Mouse (Mus musculus): Measurements from ENCODE around the gene Vti1a. TPM values are rescaled to one million over a fixed set of nuclear protein-coding genes. Genes with fewer than 3 reads are reported as not detected.

The Vti1a gene
- polyA plus RNA-seq, 1 experiment from 2014 or later, result 26.4 TPM

DNA sequence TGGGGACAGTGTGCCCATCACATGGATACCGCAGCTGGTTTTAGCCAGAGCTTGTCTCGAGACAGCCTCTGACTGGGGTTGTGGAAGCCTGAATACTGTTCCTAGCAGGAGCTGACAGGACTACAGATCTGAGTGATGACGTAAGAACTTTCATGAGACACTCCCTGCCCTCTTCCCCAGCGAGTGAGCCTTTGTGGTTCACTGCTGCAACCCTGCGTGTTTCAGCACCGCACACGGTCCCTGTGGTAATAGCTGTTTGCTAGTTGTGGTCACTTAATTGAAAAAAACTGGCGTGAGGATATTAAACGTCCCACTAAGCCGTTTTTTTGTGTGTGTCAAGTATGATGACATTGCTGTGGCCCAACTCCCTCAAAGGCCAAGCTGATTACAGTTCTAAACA is 232.6 kb downstream of the Vti1a start:
- 70% methylated on average over 10 of the region's 10 CpGs for WGBS
- no peak for ATAC-seq (replicated peaks; ENCODE audit: low FRiP score)
- Histone ChIP-seq H3K27ac (ENCODE audit: low read depth, low read length) (no peak overlapping the region), H3K4me2 (no peak overlapping the region), H3K36me3 (ENCODE audit: control insufficient read depth, insufficient read depth, low read length) (no peaks in the 10 kb centered on the region), H3K4me3 (ENCODE audit: low read depth, low read length) (no peak overlapping the region), H3K27me3 (replicated peaks; ENCODE audit: control insufficient read depth, insufficient read depth, low read length) (no peaks in the 10 kb centered on the region), H3K4me1 (replicated peaks; ENCODE audit: control insufficient read depth, insufficient read depth, low read length) (peaks cover 29% of the 10 kb centered on the region), H3K9ac (ENCODE audit: low read depth, low read length) (no peak overlapping the region), H3K9me3 (ENCODE audit: control insufficient read depth, low read length) (no peaks in the 10 kb centered on the region)
- no peak for DNase-seq (ENCODE audit: low spot score)

DNA sequence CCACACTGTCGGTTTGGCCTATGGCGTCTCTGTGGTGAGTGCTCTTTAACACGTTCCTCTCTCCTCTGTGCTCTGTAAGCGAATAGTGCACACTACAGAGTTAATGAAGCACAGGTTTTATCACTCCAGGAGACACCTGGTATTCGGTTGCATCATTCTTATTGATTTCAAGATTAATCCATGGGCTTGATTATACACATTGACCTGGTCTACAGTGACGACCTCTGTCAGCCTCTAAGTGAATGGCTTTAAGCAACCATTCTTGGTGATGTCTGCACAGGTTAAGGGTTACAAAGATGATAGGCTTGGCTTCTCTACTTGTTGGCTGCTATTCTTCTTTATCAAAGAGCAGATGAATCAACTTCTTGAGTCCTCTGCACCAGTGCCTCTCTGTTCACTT is 234.1 kb downstream of the Vti1a start:
- peaks cover 39% of the 10 kb centered on the region for H3K4me1 ChIP-seq (replicated peaks; ENCODE audit: control insufficient read depth, insufficient read depth, low read length)
- no peak for DNase-seq (ENCODE audit: low spot score)
- WGBS, result 77% methylated on average over 6 of the region's 6 CpGs
- H3K4me2 ChIP-seq, result no peak overlapping the region
- no peaks in the 10 kb centered on the region for H3K9me3 ChIP-seq (ENCODE audit: control insufficient read depth, low read length)
- H3K27me3 ChIP-seq (replicated peaks; ENCODE audit: control insufficient read depth, insufficient read depth, low read length), result no peaks in the 10 kb centered on the region
- no peak for ATAC-seq (replicated peaks; ENCODE audit: low FRiP score)
- H3K4me3 ChIP-seq (ENCODE audit: low read depth, low read length), result no peak overlapping the region
- no peak overlapping the region for H3K9ac ChIP-seq (ENCODE audit: low read depth, low read length)
- H3K27ac ChIP-seq (ENCODE audit: low read depth, low read length), result no peak overlapping the region
- no peaks in the 10 kb centered on the region for H3K36me3 ChIP-seq (ENCODE audit: control insufficient read depth, insufficient read depth, low read length)

DNA sequence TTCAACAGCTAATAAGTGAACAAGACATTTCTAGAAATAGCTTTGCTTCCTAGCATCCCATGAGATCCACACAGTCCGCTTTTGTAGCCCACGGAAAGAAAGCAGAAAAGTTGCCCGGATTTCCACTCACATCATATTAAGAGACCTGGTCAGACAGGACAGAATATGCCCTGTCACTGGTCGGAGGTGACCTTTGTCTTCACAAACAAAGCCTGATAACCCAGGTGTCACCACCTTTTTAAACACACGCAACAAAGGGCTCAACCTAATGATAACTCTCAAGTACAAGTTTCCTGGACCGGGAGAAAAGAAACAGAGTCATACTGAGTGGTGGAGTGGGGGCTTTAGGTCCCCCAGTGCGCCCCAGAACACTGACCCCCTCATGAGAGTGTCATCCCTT is 236.2 kb downstream of the Vti1a start:
- H3K36me3 ChIP-seq (ENCODE audit: control insufficient read depth, insufficient read depth, low read length), result no peaks in the 10 kb centered on the region
- H3K27ac ChIP-seq (ENCODE audit: low read depth, low read length), result 0 out of 2 replicates have a peak overlapping the region, but pooled peaks have one; percentile 45
- H3K9ac ChIP-seq (ENCODE audit: low read depth, low read length), result no peak overlapping the region
- WGBS, result 67% methylated on average over 7 of the region's 7 CpGs
- H3K4me1 ChIP-seq (replicated peaks; ENCODE audit: control insufficient read depth, insufficient read depth, low read length), result peaks cover 48% of the 10 kb centered on the region
- H3K27me3 ChIP-seq (replicated peaks; ENCODE audit: control insufficient read depth, insufficient read depth, low read length), result no peaks in the 10 kb centered on the region
- no peak overlapping the region for H3K4me2 ChIP-seq
- no peak overlapping the region for H3K4me3 ChIP-seq (ENCODE audit: low read depth, low read length)
- DNase-seq (ENCODE audit: low spot score), result no peak
- H3K9me3 ChIP-seq (ENCODE audit: control insufficient read depth, low read length), result no peaks in the 10 kb centered on the region
- no peak for ATAC-seq (replicated peaks; ENCODE audit: low FRiP score)

DNA sequence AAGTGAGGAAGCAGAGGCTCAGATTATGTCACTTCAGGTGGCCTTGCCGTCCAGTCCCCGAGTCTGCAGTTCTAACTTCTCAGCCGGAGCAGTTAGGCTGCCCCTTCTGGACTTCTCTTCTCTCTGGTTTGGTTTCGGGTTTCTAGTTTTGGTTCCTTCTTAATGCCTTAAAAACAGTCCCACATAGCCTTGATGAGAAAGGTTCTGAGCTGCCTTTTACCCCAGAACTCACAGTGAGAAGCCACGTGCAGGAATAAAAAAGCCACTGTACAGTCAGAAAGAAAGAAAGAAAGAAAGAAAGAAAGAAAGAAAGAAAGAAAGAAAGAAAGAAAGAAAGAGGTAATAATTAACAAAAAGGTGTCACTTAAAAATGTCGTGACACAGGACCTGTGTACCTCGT is 236.8 kb downstream of the Vti1a start:
- Histone ChIP-seq H3K36me3 (ENCODE audit: control insufficient read depth, insufficient read depth, low read length) (no peaks in the 10 kb centered on the region), H3K4me3 (ENCODE audit: low read depth, low read length) (no peak overlapping the region), H3K27ac (ENCODE audit: low read depth, low read length) (0 out of 2 replicates have a peak overlapping the region, but pooled peaks have one; percentile 32), H3K27me3 (replicated peaks; ENCODE audit: control insufficient read depth, insufficient read depth, low read length) (no peaks in the 10 kb centered on the region), H3K4me1 (replicated peaks; ENCODE audit: control insufficient read depth, insufficient read depth, low read length) (peaks cover 48% of the 10 kb centered on the region), H3K4me2 (no peak overlapping the region), H3K9me3 (ENCODE audit: control insufficient read depth, low read length) (no peaks in the 10 kb centered on the region), H3K9ac (ENCODE audit: low read depth, low read length) (no peak overlapping the region)
- DNase-seq (ENCODE audit: low spot score) (no peak), ATAC-seq (replicated peaks; ENCODE audit: low FRiP score) (no peak)
- WGBS, result 71% methylated on average over 7 of the region's 7 CpGs

DNA sequence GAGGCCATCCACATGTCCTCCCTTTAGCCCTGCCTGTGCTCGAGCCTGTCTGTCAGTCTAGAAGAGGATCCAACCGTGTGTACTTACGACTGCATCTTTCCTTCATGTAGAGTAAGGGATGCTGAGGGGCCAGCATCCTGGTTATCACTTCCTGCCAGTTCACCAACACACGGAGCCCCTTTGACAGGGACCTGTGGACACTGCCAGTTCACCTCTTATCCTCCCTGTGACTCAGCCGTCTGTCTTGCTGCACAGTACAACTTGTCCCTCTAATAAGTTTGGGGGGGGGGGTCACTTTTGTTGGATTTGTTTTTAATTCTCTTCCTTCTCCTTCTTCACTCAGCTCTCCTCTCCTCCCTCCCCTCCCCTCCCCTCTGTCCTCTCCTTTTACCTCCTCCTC is 238.2 kb downstream of the Vti1a start:
- H3K9me3 ChIP-seq (ENCODE audit: control insufficient read depth, low read length), result no peaks in the 10 kb centered on the region
- 29% methylated on average over 5 of the region's 5 CpGs for WGBS
- H3K36me3 ChIP-seq (ENCODE audit: control insufficient read depth, insufficient read depth, low read length), result no peaks in the 10 kb centered on the region
- H3K27ac ChIP-seq (ENCODE audit: low read depth, low read length), result no peak overlapping the region
- H3K9ac ChIP-seq (ENCODE audit: low read depth, low read length), result no peak overlapping the region
- H3K27me3 ChIP-seq (replicated peaks; ENCODE audit: control insufficient read depth, insufficient read depth, low read length), result no peaks in the 10 kb centered on the region
- H3K4me3 ChIP-seq (ENCODE audit: low read depth, low read length), result no peak overlapping the region
- peak; percentile 64 for ATAC-seq (replicated peaks; ENCODE audit: low FRiP score)
- peaks cover 44% of the 10 kb centered on the region for H3K4me1 ChIP-seq (replicated peaks; ENCODE audit: control insufficient read depth, insufficient read depth, low read length)
- DNase-seq (ENCODE audit: low spot score), result no peak
- no peak overlapping the region for H3K4me2 ChIP-seq

DNA sequence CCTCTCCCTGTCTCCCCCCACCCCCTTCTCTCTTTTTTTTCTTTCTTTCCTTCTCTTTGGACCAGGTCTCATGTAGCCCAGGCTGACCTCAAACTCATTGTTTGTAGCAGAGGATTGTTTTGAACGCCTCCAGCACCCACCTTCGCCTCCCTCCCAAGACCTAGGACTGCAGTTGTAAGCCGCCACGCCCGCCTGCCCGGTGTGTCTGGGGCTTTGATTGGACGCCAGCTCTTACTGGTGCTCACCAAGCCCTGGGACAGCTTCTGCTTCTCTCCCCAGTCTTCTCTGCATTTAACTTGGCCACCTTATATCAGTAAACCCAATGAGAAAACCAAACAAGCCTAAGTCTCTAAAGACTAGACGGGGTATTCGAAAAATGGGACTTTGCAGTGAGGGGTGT is 238.6 kb downstream of the Vti1a start:
- no peak overlapping the region for H3K4me3 ChIP-seq (ENCODE audit: low read depth, low read length)
- H3K36me3 ChIP-seq (ENCODE audit: control insufficient read depth, insufficient read depth, low read length), result no peaks in the 10 kb centered on the region
- 72% methylated on average over 9 of the region's 9 CpGs for WGBS
- peaks cover 44% of the 10 kb centered on the region for H3K4me1 ChIP-seq (replicated peaks; ENCODE audit: control insufficient read depth, insufficient read depth, low read length)
- H3K9me3 ChIP-seq (ENCODE audit: control insufficient read depth, low read length), result no peaks in the 10 kb centered on the region
- no peaks in the 10 kb centered on the region for H3K27me3 ChIP-seq (replicated peaks; ENCODE audit: control insufficient read depth, insufficient read depth, low read length)
- H3K4me2 ChIP-seq, result no peak overlapping the region; the same call in 1 of the 2 replicates
- ATAC-seq (replicated peaks; ENCODE audit: low FRiP score) (peak; percentile 59; the same call in 1 of the 2 replicates), DNase-seq (ENCODE audit: low spot score) (no peak)
- H3K9ac ChIP-seq (ENCODE audit: low read depth, low read length), result no peak overlapping the region
- no peak overlapping the region for H3K27ac ChIP-seq (ENCODE audit: low read depth, low read length)

DNA sequence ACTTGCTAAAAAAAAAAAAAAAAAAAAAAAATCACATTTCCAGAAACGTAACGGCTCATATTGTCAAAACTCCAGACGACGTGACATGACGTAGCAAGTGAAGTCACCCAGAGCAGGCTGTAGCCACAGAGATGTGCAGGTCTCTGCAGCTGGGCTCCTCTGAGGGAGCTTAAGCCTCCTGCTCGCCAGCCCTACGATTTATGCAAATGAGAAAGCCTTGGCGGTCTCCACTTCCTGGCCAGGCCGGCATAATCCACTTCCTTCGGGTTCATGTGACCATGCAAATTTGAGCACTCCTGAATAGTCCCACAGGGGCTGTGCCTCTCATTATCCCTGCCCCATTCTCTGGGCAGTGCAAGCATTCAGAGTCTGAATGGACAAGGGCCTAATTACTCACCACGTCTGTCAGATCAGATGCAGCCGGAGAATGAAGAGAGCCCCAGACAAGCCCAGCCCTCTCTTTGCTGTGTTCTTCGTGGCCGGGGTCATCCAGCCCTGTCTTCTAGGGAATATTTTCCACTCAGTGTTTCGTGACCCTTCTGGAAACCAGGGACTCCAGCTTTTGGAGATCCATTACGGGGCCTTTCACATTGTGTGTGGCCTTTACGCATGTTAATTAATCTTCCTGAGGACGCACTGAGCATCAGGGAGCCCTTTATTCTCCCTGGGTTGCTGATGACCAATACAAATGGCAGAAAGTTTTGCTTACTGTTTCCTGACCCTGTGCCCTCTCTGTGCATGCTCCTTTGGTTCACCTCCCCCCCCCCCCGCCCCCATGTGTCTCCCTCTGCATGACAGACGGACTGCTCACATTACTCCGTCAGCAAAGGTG is 240.3 kb downstream of the Vti1a start:
- ATAC-seq (replicated peaks; ENCODE audit: low FRiP score), result peak; percentile 37
- no peaks in the 10 kb centered on the region for H3K36me3 ChIP-seq (ENCODE audit: control insufficient read depth, insufficient read depth, low read length)
- peak overlapping the region; percentile 48 for H3K4me2 ChIP-seq
- no peak for DNase-seq (ENCODE audit: low spot score)
- H3K9ac ChIP-seq (ENCODE audit: low read depth, low read length), result no peak overlapping the region
- H3K4me3 ChIP-seq (ENCODE audit: low read depth, low read length), result no peak overlapping the region
- 28% methylated on average over 21 of the region's 21 CpGs for WGBS
- no peaks in the 10 kb centered on the region for H3K27me3 ChIP-seq (replicated peaks; ENCODE audit: control insufficient read depth, insufficient read depth, low read length)
- H3K27ac ChIP-seq (ENCODE audit: low read depth, low read length), result peak overlapping the region; percentile 11; the same call in 1 of the 2 replicates
- peaks cover 42% of the 10 kb centered on the region for H3K4me1 ChIP-seq (replicated peaks; ENCODE audit: control insufficient read depth, insufficient read depth, low read length)
- no peaks in the 10 kb centered on the region for H3K9me3 ChIP-seq (ENCODE audit: control insufficient read depth, low read length)

DNA sequence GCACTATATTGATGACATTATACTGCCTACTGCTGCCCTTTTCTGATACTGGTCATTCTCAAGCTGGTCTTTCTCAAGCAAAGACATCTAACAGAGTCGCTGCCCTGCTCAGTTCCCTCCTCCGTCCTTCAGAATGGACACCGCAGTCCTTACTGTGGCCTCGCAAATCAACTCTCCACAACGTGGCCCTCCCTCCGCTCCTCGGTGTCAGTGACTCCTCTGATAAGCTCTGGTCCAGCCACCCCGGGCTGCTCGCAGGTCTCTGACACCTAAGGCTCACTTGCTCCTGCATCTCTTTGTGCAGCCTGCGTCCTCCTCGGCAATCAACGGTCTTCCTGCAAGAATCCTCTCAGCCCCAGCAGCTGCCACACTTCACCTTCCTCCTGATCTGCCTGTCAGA is 243.2 kb downstream of the Vti1a start:
- WGBS, result 68% methylated on average over 12 of the region's 12 CpGs
- DNase-seq (ENCODE audit: low spot score) (no peak), ATAC-seq (replicated peaks; ENCODE audit: low FRiP score) (no peak)
- Histone ChIP-seq H3K4me1 (replicated peaks; ENCODE audit: control insufficient read depth, insufficient read depth, low read length) (peaks cover 31% of the 10 kb centered on the region), H3K9me3 (ENCODE audit: control insufficient read depth, low read length) (no peaks in the 10 kb centered on the region), H3K27ac (ENCODE audit: low read depth, low read length) (no peak overlapping the region), H3K27me3 (replicated peaks; ENCODE audit: control insufficient read depth, insufficient read depth, low read length) (no peaks in the 10 kb centered on the region), H3K4me3 (ENCODE audit: low read depth, low read length) (no peak overlapping the region), H3K36me3 (ENCODE audit: control insufficient read depth, insufficient read depth, low read length) (no peaks in the 10 kb centered on the region), H3K9ac (ENCODE audit: low read depth, low read length) (no peak overlapping the region), H3K4me2 (no peak overlapping the region)

DNA sequence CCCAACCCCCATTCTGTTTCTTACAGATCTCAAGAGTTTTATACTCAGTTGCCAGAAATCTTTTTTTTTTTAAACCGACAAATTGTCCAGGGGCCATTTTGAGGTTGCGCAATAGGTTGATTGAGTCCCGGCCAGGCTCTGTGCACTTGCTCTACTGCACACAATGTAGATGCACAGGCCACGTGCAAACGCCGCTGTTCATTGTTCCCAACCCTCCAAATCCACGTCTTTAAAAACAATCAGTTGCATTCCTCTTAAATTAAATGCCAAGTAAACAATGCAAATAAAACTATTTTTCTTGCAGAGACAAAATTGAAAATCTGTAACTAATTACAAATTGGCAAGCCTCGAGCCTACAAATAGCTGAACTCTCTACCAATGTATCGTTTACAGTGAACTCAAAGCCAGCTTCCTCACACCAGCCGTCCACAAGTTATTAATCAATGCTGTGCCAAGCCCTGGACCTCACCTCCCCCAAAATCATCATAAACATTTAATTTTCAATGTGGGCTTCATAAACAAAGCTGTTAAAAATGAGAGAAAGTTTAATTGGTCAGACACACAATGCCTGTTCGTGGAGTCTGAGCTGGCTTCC is 244.1 kb downstream of the Vti1a start:
- no peak overlapping the region for H3K4me3 ChIP-seq (ENCODE audit: low read depth, low read length)
- DNase-seq (ENCODE audit: low spot score) (no peak), ATAC-seq (replicated peaks; ENCODE audit: low FRiP score) (no peak)
- H3K4me1 ChIP-seq (replicated peaks; ENCODE audit: control insufficient read depth, insufficient read depth, low read length), result peaks cover 31% of the 10 kb centered on the region
- H3K27ac ChIP-seq (ENCODE audit: low read depth, low read length), result no peak overlapping the region
- no peaks in the 10 kb centered on the region for H3K9me3 ChIP-seq (ENCODE audit: control insufficient read depth, low read length)
- no peaks in the 10 kb centered on the region for H3K27me3 ChIP-seq (replicated peaks; ENCODE audit: control insufficient read depth, insufficient read depth, low read length)
- no peaks in the 10 kb centered on the region for H3K36me3 ChIP-seq (ENCODE audit: control insufficient read depth, insufficient read depth, low read length)
- 86% methylated on average over 11 of the region's 11 CpGs for WGBS
- no peak overlapping the region for H3K4me2 ChIP-seq
- H3K9ac ChIP-seq (ENCODE audit: low read depth, low read length), result no peak overlapping the region
